Mouse (Mus musculus): ENCODE results near the gene Nav3. TPM values are rescaled to one million over a fixed set of nuclear protein-coding genes. Genes with fewer than 3 reads are reported as not detected.

Nav3 gene
- total and polyA plus RNA-seq, 3 experiments: not detected

GRCm38 (mm10) chr10:109718390-109718789 is 737.6 kb downstream of the Nav3 start:
- TF ChIP-seq RAD21 (IDR thresholded peaks at IDR 0.05; ENCODE audit: low read depth, low read length) (no peak), NRF1 (IDR thresholded peaks at IDR 0.05; ENCODE audit: insufficient read depth, low read depth, low read length, poor library complexity, severe bottlenecking) (no peak), EP300 (IDR thresholded peaks at IDR 0.05; ENCODE audit: low read depth in 1 of 2, low read length in 2 of 2) (no peak), BHLHE40 (IDR thresholded peaks at IDR 0.05; ENCODE audit: borderline replicate concordance, low read depth, low read length) (no peak), MYC (IDR thresholded peaks at IDR 0.05; ENCODE audit: low read depth, low read length) (no peak), ZMIZ1 (IDR thresholded peaks at IDR 0.05; ENCODE audit: low read depth, low read length) (no peak), CHD2 (IDR thresholded peaks at IDR 0.05; ENCODE audit: low read length) (no peak), CTCF (IDR thresholded peaks at IDR 0.05 in 2 of 3, conservative IDR thresholded peaks at IDR 0.05 in 1 of 3; ENCODE audit: control insufficient read depth in 1 of 3, insufficient read depth in 1 of 3, low read depth in 2 of 3, low read length in 3 of 3, poor library complexity in 1 of 3, severe bottlenecking in 1 of 3) (no peak), TCF12 (IDR thresholded peaks at IDR 0.05; ENCODE audit: low read depth, low read length) (no peak), MYB (IDR thresholded peaks at IDR 0.05; ENCODE audit: low read depth, low read length) (no peak), SIN3A (IDR thresholded peaks at IDR 0.05; ENCODE audit: low read length) (no peak), MAFK (IDR thresholded peaks at IDR 0.05; ENCODE audit: borderline replicate concordance, low read depth, low read length) (no peak), POLR2AphosphoS5 (IDR thresholded peaks at IDR 0.05; ENCODE audit: borderline replicate concordance, low read depth, low read length) (no peak), MAZ (IDR thresholded peaks at IDR 0.05; ENCODE audit: low read depth, low read length) (no peak), JUND (IDR thresholded peaks at IDR 0.05; ENCODE audit: low read depth, low read length) (no peak)
- DNase-seq (ENCODE audit: low read depth, low spot score): no peak

GRCm38 (mm10) chr10:109713001-109713400 is 743.0 kb downstream of the Nav3 start:
- H3K9me3 ChIP-seq (replicated peaks; ENCODE audit: insufficient read depth, low read length): no peaks in the 10 kb centered on the region
- no peaks in the 10 kb centered on the region for H3K36me3 ChIP-seq (ENCODE audit: control insufficient read depth in 1 of 2, insufficient read depth in 2 of 2, low read length in 2 of 2)
- H3K4me1 ChIP-seq (ENCODE audit: control insufficient read depth in 1 of 2, insufficient read depth in 2 of 2, low read length in 2 of 2): no peaks in the 10 kb centered on the region
- H3K9ac ChIP-seq (ENCODE audit: control insufficient read depth, low read depth, low read length, poor library complexity, severe bottlenecking): no peak overlapping the region
- no peaks in the 10 kb centered on the region for H3K79me2 ChIP-seq (ENCODE audit: control insufficient read depth, insufficient read depth, low read length, poor library complexity)
- DNase-seq (ENCODE audit: low read depth, low spot score): peak; percentile 12
- H3K27ac ChIP-seq (ENCODE audit: control insufficient read depth, low read depth, low read length): no peak overlapping the region
- H3K27me3 ChIP-seq (ENCODE audit: control insufficient read depth in 1 of 2, insufficient read depth in 2 of 2, low read length in 2 of 2): no peaks in the 10 kb centered on the region
- TF ChIP-seq EP300 (IDR thresholded peaks at IDR 0.05; ENCODE audit: low read depth in 1 of 2, low read length in 2 of 2) (no peak), GABPA (IDR thresholded peaks at IDR 0.05; ENCODE audit: low read depth, low read length) (no peak), SMC3 (IDR thresholded peaks at IDR 0.05; ENCODE audit: low read depth, low read length) (peak; percentile 52), RAD21 (IDR thresholded peaks at IDR 0.05; ENCODE audit: low read depth, low read length) (peak; percentile 43), CTCF (IDR thresholded peaks at IDR 0.05 in 2 of 3, conservative IDR thresholded peaks at IDR 0.05 in 1 of 3; ENCODE audit: control insufficient read depth in 1 of 3, insufficient read depth in 1 of 3, low read depth in 2 of 3, low read length in 3 of 3, poor library complexity in 1 of 3, severe bottlenecking in 1 of 3) (peak in 2 of 3 experiments; percentile 8 to 47; a peak in 2 of 6 replicates), MYB (IDR thresholded peaks at IDR 0.05; ENCODE audit: low read depth, low read length) (no peak), HCFC1 (IDR thresholded peaks at IDR 0.05; ENCODE audit: low read depth, low read length) (no peak), ZC3H11A (IDR thresholded peaks at IDR 0.05; ENCODE audit: low read depth, low read length) (peak; percentile 32; the same call in 1 of the 2 replicates)
- H3K4me3 ChIP-seq (ENCODE audit: control insufficient read depth in 1 of 2, insufficient read depth in 1 of 2, low read depth in 2 of 2, low read length in 2 of 2): no peak overlapping the region

More at GRCm38 (mm10) chr10:109718390-109718789, 737.6 kb downstream of the Nav3 start:
- Histone ChIP-seq H3K4me1 (ENCODE audit: control insufficient read depth in 1 of 2, insufficient read depth in 2 of 2, low read length in 2 of 2) (no peaks in the 10 kb centered on the region), H3K9ac (ENCODE audit: control insufficient read depth, low read depth, low read length, poor library complexity, severe bottlenecking) (no peak overlapping the region), H3K79me2 (ENCODE audit: control insufficient read depth, insufficient read depth, low read length, poor library complexity) (no peaks in the 10 kb centered on the region), H3K9me3 (replicated peaks; ENCODE audit: insufficient read depth, low read length) (no peaks in the 10 kb centered on the region), H3K27me3 (ENCODE audit: control insufficient read depth in 1 of 2, insufficient read depth in 2 of 2, low read length in 2 of 2) (no peaks in the 10 kb centered on the region), H3K36me3 (ENCODE audit: control insufficient read depth in 1 of 2, insufficient read depth in 2 of 2, low read length in 2 of 2) (no peaks in the 10 kb centered on the region), H3K4me3 (ENCODE audit: control insufficient read depth in 1 of 2, insufficient read depth in 1 of 2, low read depth in 2 of 2, low read length in 2 of 2) (no peak overlapping the region), H3K27ac (ENCODE audit: control insufficient read depth, low read depth, low read length) (no peak overlapping the region)

Measured in MEL (cell line).